Mouse (Mus musculus) embryo, embryonic 9.5 days (tissue): Measurements from ENCODE around the gene Cutal.
"Not testable (repeated sequence)": the region's sequence is repeated elsewhere in the genome, so short reads cannot be mapped to it uniquely, and the experiment has no call there.

Source experiments
- DNase-seq: peaks from one replicate; pipeline ENCODE4 v3.0.0-alpha.2; 2017; ENCODE audit errors: extremely low spot score

Cutal gene

DNA sequence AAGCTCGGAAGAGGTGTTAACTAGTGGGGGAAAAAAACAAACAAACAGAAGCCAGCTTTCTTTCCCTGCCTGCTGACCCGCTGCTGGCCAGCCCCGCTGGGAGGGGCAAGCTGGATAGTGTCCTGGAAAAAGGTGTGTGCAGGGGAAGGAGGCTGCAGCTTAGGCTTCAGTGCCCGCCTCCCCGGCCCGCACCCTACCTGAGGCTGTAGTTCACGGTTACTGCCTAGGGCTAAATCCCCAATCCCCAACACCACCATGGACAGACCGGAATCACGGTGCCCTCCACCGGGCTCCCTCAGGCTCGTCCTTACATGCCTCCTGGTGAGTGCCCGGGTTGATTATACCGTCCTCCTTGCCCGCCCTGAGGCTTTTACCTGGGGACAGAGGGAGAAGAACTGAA, at the start of gene Cutal:
Cutal (plus strand) TSS at position 126 of the 400 bp plus-strand sequence.
- peak; percentile 12 for DNase-seq

DNA sequence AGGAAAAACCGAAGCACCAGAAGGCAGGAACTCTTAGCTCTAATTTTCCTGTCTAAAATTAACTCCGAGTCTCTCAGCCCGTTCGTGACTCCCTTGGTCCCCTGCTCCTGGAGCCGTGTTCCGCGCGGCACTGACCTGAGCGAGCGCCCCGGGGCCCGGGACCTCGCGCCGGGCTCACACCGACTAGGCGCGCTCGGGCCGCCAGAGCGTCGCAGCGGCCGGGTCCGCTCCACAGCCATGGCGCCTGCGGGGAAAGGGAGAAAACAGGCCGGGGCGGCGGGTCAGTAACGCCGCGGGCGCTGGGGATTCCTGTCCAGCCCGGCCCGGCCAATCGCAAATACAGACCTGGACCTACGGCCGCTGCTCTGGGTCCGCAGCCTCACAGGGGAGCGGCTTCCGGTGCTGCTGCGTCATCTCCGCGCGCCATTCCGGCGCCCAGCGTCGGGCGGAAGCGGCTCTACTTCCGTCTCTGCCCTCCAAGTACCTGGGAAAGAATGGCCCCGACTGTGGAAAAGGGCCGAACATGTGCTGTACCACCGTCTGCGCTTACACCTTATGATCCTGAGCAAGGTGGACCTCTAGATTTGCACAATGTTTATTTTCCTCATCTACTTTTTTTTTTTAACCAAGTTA, 48.3 kb upstream of the Cutal start, which contains the start of gene Fbxw2:
Fbxw2 (minus strand) TSS at position 485 of the 633 bp plus-strand sequence.
- peak; percentile 92 for DNase-seq

DNA sequence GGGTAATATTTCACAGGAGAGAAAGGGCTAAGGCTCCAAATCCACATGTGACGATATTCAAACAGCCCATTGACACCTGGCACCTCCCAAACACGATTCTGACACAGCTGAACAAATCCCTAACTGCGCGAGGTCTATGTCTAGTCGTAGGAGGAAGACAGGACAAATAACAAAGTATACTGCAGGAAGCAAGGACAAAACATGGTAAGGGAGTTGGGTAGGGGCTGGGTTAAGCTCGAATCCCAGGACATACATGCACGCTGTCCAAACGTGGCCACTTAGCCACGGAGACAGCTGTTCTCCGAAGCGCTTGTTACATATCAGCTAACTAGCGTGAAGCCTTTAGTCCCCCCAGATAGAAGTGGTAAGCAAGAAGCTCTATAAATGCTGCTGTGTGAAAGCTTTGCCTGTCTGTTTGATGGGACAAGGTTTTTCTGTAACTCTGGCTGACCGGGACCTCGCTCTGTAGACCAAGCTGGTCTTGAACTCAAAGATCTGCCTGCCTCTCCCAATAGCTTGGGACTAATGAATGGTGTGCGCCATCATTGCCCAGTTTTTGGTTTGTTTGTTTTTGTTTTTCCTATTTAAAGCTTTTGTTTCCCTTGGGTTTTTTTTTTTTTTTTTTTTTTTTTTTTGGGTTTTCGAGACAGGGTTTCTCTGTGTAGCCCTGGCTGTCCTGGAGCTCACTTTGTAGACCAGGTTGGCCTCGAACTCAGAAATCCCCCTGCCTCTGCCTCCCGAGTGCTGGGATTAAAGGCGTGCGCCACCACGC, 47.5 kb upstream of the Cutal start:
- DNase-seq = no peak

GRCm38 (mm10) chr2:34827591-34827990, 46.6 kb upstream of the Cutal start:
- no peak for DNase-seq

DNA sequence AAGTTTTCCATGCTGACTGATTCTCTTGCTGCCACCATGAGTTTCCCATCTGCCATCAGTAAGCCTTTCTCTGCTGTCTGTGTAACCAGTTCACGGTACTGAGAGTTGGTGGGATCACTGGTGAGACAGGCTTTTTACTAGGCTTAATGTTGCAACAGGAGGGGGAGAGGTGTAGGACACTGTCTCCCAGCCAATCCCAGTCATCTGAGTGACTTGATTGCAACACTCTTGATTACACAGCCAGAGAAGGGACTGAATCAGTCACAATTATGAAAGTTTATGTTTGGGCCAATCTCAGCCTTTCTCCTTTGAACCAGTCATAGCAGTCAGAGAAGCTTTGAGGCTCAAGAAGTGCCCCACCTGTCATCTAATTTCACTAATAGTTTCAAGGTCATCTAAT, 46.2 kb upstream of the Cutal start:
- no peak for DNase-seq

GRCm38 (mm10) chr2:34830066-34830465, 44.1 kb upstream of the Cutal start:
- DNase-seq = not testable (repeated sequence)

DNA sequence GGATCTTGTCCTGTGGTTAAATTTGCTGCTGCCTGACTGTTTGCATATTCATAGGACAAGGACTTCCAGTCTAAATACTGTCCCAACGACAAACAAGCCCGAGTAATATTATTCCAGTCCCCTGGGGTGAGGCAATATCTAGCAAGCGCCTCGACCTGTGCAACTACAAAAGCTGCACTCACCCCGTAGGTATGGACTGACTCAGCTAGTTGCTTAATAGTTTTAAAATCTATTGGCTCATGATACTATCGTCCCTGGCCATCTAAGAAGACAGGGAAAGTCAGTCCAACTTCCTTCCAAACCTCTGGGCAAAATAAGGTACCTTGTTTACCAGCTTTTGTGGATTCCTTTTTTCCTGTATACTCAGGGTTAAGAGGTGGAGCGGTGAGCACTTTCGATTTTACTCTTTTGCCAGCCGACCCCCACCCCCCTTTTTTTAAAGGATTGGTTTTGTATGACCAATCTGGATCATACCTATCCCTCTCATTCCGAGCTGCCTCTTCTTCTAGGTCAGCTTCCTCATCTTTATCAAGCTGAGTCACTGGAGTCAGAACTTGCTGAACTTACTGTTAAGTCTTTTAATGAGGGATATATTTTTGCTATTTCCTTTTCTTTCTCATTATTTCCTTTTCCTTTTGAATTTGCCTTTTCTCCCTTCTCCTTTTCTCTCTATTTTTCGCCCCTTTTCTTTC, 41.3 kb upstream of the Cutal start, which contains the start of gene Gm34653:
Gm34653 (plus strand) TSS at position 242 of the 692 bp plus-strand sequence.
- DNase-seq = not testable (repeated sequence)

DNA sequence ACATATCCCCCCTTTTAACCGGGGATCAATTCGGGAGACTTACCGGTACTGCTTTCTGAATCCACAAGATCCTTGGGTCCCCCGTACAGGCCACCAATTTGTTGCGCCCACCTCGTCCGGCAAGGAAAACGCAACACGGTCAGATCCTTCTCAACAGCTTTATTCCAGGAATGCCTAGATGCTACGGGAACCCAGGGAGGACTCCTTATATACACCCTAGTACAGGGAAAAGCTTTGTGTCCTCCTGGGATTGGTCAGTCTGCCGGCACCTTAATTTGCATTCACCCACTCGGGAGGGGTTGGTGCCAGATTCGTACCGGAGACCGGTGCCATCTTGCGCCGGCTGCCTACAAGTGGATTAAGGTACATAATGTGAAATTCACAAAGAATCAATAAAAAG, 40.6 kb upstream of the Cutal start:
- no peak for DNase-seq

DNA sequence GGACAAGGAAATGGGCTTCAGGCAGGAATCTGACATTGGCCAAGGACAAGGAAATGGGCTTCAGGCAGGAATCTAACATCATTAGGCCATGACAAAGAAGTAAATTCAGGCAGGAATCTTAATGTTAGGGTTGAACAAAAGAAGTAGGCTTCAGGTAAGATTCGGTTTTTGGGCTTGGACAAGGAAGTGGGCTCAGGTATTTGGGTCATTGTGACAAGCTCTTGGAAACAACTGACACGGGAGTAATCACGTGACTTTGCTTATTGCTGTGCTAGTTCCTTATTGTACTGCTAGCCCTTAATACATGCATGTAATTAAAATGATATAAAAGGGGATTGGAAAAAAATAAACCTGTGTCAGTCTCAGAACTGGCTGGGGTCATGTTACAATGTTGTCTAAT, 38.5 kb upstream of the Cutal start:
- DNase-seq = no peak

DNA sequence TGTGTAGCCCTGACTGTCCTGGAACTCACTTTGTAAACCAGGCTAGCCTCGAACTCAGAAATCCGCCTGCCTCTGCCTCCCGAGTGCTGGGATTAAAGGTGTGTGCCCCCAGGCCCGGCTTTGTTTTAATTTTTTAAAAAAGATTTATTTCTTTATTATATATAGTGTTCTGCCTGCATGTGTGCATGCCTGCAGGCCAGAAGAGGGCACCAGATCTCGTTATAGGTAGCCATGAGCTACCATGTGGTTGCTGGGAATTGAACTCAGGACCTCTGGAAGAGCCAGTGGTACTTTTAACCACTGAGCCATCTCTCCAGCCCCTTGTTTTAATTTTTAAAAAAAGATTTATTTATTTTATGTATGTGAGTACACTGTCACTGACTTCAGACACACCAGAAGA, 34.1 kb upstream of the Cutal start:
- not testable (repeated sequence) for DNase-seq

DNA sequence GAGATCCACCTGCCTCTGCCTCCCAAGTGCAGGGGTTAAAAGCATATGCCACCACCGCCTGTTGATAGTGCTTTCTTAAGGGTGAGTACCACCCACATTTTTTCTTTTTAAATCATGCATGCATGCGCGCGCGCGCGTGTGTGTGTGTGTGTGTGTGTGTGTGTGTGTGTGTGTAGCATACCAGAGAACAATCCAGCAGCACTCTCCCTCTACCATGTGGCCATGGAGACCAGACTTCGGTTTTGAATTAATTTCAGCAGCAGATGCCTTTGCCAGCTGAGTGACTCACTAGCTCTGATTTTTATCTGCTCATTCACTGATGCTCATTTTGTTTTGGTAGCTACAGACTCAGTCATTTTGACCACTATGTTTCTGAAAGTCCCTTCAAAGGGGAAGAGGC, 32.5 kb upstream of the Cutal start:
- DNase-seq = no peak

- DNase-seq = no peak
Measured at GRCm38 (mm10) chr2:34843211-34843939, 30.8 kb upstream of the Cutal start.

- DNase-seq = no peak
Measured at GRCm38 (mm10) chr2:34847702-34848101, 26.5 kb upstream of the Cutal start.

- no peak for DNase-seq
Measured at GRCm38 (mm10) chr2:34855265-34855664, 18.9 kb upstream of the Cutal start.

DNA sequence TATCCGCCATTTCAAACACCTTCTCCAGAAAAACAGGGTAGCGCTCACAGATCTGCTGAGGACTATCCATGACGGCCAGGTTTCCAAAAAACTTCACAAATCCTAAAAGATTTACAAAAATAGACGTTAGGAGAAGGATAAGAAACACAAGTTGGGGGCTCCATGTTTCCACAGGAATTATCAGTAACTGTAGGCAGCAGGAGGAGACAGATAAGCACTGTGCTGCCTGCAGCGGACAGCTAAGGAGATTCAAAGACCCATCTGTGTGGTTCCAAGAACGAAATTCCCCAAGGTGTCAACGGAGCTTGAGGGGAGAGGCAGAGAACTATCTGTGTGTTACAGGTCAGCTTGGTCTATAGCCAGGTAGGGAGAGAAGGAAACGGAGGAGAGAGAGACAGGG, 16.5 kb upstream of the Cutal start:
- DNase-seq = no peak

- DNase-seq = peak; percentile 13
Measured at GRCm38 (mm10) chr2:34869680-34870079, 4.5 kb upstream of the Cutal start.

DNA sequence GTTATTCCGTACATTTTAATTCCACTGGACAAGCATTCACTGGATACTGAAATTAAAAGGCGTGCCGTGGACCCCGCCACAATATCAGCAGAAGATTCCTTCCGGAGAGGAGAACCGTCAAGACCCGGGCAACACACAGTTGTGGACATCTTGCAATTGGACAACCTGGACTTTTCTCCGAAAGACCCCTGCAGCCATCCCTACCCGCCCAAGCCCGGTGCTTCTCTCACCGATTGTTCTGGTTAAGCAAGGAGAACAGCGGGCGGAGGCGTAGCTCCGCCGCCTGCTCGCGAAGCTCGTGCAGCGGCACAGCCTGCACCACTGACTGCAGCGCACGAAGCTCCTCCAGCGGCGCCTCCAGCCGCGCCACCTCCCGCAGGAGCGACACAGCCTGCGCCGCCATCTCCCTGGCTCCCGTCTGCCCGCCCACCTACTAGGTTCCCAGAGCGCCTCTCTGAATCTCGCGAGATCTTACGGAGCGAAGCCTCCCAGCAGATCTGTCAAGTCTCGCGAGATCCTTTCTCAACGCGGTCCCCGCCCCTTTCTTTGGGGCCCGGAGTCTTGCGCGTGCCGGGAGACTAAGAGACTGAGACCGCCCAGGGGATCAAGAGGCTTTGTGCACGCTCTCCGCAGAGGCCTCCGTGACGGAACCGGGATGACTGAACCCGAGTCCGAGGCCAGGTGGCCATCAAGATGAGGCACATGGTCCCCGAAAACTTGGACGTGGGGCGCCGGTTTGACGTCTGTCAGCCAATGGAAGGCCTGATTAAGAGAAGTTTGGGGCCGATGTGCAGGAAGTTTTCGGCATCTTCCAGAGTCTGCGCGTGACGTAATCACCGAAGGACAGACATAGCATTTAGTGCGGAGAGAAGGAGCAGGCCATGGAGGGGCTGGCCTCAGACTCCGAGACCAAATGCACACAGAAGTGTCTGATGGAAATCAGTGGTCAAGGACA, 3.4 kb upstream of the Cutal start:
- DNase-seq = peak; percentile 98

DNA sequence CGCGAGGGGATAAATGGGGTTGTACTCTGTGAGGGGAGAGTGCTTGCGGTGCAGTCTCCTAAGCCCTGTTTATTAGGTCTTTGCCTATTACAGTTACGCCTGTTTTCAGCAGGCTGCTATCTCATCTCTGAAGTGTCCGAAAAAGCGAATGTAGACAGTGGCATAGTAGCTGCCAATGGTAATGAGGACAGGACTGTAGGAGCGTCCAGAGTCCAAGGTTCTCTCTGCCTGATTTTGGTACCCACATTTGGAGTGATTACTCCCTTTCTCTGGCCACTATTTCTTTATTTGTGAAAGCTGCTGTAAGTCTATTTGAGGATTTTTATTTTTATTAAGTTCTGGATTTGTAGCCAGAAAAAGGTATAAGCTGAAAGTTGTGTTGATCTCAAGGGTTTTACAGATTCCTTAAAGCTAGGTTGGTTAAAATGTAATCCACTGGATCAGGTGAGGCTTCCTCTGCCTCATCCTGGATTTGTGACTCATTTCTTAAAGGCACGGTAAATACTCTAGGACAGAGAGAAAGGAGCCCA, 685 bp downstream of the Cutal start, which contains the start of gene Psmd5:
Psmd5 (minus strand) TSS at position 153 of the 530 bp plus-strand sequence.
- DNase-seq = no peak

DNA sequence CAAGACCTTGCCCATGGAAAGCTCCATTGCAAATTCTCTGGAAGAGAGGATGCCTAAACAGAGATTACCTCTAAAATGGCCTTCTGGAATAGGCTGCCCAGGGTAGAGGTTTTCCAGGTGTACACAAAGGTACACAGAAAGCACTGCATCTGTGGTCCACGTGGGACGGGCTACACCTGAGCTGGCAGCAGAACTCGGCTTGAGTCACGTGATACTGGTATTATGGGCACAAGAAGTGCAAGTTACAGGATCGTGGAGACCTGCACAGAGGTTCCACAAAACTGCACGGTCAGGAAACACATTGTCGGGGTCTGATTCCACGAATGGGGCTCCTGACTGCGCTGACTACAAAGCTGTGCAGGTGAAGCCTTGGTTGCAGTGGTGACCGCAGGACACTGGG, 5.9 kb downstream of the Cutal start:
- DNase-seq = no peak

- no peak for DNase-seq
Measured at GRCm38 (mm10) chr2:34882757-34883156, 8.6 kb downstream of the Cutal start.
